In the genomic region with DNA sequence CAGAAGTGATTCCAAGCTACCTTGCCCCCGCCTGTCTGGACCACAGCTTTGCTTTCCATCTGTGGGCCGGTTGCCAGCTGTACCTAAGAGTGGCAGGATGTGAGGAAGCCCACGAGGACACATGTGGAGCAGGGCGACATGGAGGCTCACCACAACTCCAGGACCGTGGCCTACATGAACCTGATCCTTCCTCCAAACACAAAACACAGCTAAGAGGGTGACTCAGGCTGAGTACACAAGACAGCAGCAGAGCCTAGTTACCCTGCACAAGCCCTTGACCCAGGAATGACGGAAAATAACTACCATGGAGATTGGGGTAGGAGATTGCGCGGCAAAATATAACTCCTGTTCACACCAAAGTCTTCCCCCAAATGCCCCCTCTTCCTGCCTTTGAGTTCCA, we compare ENCODE assay signal across 26 mouse cellular contexts. TPM values are rescaled to one million over a fixed set of nuclear protein-coding genes. Genes with fewer than 3 reads are reported as not detected.
DNase-seq lines count a peak whose midpoint lies in the region; ATAC-seq and TF ChIP-seq lines count a peak whose summit lies in the region.
"Had no signal": no experiment of that assay in that cellular context is flagged by ENCODE, and none has a peak within 500 bp of the region (broad histone marks: within the 10 kb centered on the region; RNA-seq: fewer than 3 reads in every experiment).

No protein-coding gene starts in this region.

- H3K9me3 ChIP-seq in heart, embryonic 12.5 days (replicated peaks), result no peaks in the 10 kb centered on the region
- no peaks in the 10 kb centered on the region for H3K9me3 ChIP-seq in lung, postnatal 0 days (ENCODE audit: low read length)
- H3K9me3 ChIP-seq in liver, embryonic 15.5 days (replicated peaks), result no peaks in the 10 kb centered on the region
- H3K9me3 ChIP-seq: forebrain, embryonic 13.5 days; hindbrain, embryonic 15.5 days; intestine, embryonic 15.5 days had no signal

- TF ChIP-seq POLR2A in heart, adult 2 months (IDR thresholded peaks at IDR 0.05; ENCODE audit: insufficient read depth, low read depth, low read length), result no peak
- TF ChIP-seq POLR2A in lung, adult 2 months (IDR thresholded peaks at IDR 0.05; ENCODE audit: borderline replicate concordance, extremely low read depth, low read depth, low read length), result no peak

- no peak for TF ChIP-seq CTCF in heart, adult 2 months (IDR thresholded peaks at IDR 0.05)
- TF ChIP-seq CTCF in lung, postnatal 0 days (IDR thresholded peaks at IDR 0.05), result no peak
- TF ChIP-seq CTCF in lung, adult 2 months (IDR thresholded peaks at IDR 0.05; ENCODE audit: insufficient read depth, low read length), result no peak

- no peak for DNase-seq in heart, adult 2 months
- peak; percentile 72 for DNase-seq in lung, postnatal 0 days (ENCODE audit: low spot score)
- no peak for DNase-seq in lung, adult 2 months
- DNase-seq in kidney, adult 18-20 months, result no peak
- no peak for DNase-seq in ovary, adult 18-20 months (ENCODE audit: low spot score)
- DNase-seq: adrenal gland, postnatal 14 days; cerebellum, adult 11-12 months; cerebellum, postnatal 14 days; gastrocnemius, postnatal 25 days; heart, postnatal 14 days; kidney, postnatal 36 days; layer of hippocampus, adult 9-11 months; left cerebral cortex, postnatal 4 days; lung, embryonic 14.5 days; midbrain, embryonic 14.5 days; right cerebral cortex, postnatal 14 days; spleen, adult 18-20 months had no signal

- H3K4me2 ChIP-seq in heart, embryonic 12.5 days, result no peak overlapping the region
- no peak overlapping the region for H3K4me2 ChIP-seq in lung, postnatal 0 days (replicated peaks; ENCODE audit: low read depth, low read length)
- peak overlapping the region; percentile 63 for H3K4me2 ChIP-seq in liver, embryonic 15.5 days
- H3K4me2 ChIP-seq: forebrain, embryonic 13.5 days; hindbrain, embryonic 15.5 days; intestine, embryonic 15.5 days; lung, embryonic 14.5 days had no signal

- WGBS in heart, embryonic 12.5 days, result 88% methylated on average over 8 of the region's 8 CpGs
- WGBS in heart, adult 2 months, result 70% methylated on average over 8 of the region's 8 CpGs
- 68% methylated on average over 8 of the region's 8 CpGs for WGBS in lung, postnatal 0 days
- 59% methylated on average over 8 of the region's 8 CpGs for WGBS in lung, adult 2 months
- 66% methylated on average over 8 of the region's 8 CpGs for WGBS in liver, embryonic 15.5 days (ENCODE audit: insufficient replicate concordance)

- intact Hi-C loops in heart, adult 2 months (cut with DNase I), result loop anchor here (5.0 kb wide), 1 partner anchor 40 kb away; no protein-coding TSS in a partner anchor

- peaks cover 57% of the 10 kb centered on the region for H3K4me1 ChIP-seq in heart, embryonic 12.5 days (replicated peaks)
- H3K4me1 ChIP-seq in heart, adult 2 months (ENCODE audit: control insufficient read depth, insufficient read depth, low read length), result peaks cover 3% of the 10 kb centered on the region; the same call in 1 of the 2 replicates
- H3K4me1 ChIP-seq in lung, postnatal 0 days (ENCODE audit: insufficient read depth, low read depth, low read length), result 0 out of 2 replicates have a peak, but pooled peaks cover 5% of the 10 kb centered on the region
- no peaks in the 10 kb centered on the region for H3K4me1 ChIP-seq in lung, adult 2 months (ENCODE audit: control insufficient read depth, insufficient read depth, low read length)
- peaks cover 91% of the 10 kb centered on the region for H3K4me1 ChIP-seq in liver, embryonic 15.5 days (replicated peaks)
- H3K4me1 ChIP-seq: hindbrain, embryonic 15.5 days; intestine, embryonic 15.5 days had no signal

- no peak for ATAC-seq in heart, embryonic 12.5 days (ENCODE audit: insufficient number of reproducible peaks, low FRiP score)
- peak; percentile 74 for ATAC-seq in lung, postnatal 0 days
- peak; percentile 3; the same call in 1 of the 2 replicates for ATAC-seq in granulocyte monocyte progenitor cell, adult 5-6 weeks (replicated peaks; ENCODE audit: poor library complexity, severe bottlenecking)
- no peak for ATAC-seq in liver, embryonic 15.5 days (ENCODE audit: insufficient read depth)
- ATAC-seq: activated CD4-positive, CD25-positive, alpha-beta regulatory T cell, adult 4 months; forebrain, embryonic 13.5 days; intestine, embryonic 15.5 days had no signal

- TF ChIP-seq EP300 in heart, adult 2 months (IDR thresholded peaks at IDR 0.05; ENCODE audit: insufficient read depth, low read depth, low read length), result no peak
- no peak for TF ChIP-seq EP300 in lung, postnatal 0 days (IDR thresholded peaks at IDR 0.05)

- H3K27ac ChIP-seq in heart, embryonic 12.5 days (ENCODE audit: poor library complexity, severe bottlenecking), result peak overlapping the region; percentile 83; the same call in 1 of the 2 replicates
- no peak overlapping the region for H3K27ac ChIP-seq in heart, adult 2 months
- H3K27ac ChIP-seq in lung, postnatal 0 days (ENCODE audit: low read length), result no peak overlapping the region
- peak overlapping the region; percentile 92 for H3K27ac ChIP-seq in liver, embryonic 15.5 days (replicated peaks)
- H3K27ac ChIP-seq: forebrain, embryonic 13.5 days; hindbrain, embryonic 15.5 days; intestine, embryonic 15.5 days; left cerebral cortex, adult 2 months had no signal

- H3K79me2 ChIP-seq in heart, adult 2 months (replicated peaks; ENCODE audit: control insufficient read depth, insufficient read depth, low read length), result no peaks in the 10 kb centered on the region

- H3K9ac ChIP-seq in heart, embryonic 12.5 days, result no peak overlapping the region
- no peak overlapping the region for H3K9ac ChIP-seq in heart, adult 2 months (ENCODE audit: low read depth, low read length)
- H3K9ac ChIP-seq in lung, postnatal 0 days (replicated peaks; ENCODE audit: low read depth), result no peak overlapping the region
- peak overlapping the region; percentile 39 for H3K9ac ChIP-seq in liver, embryonic 15.5 days
- H3K9ac ChIP-seq: forebrain, embryonic 13.5 days; hindbrain, embryonic 15.5 days; intestine, embryonic 15.5 days; lung, embryonic 14.5 days had no signal

- no peak overlapping the region for H3K4me3 ChIP-seq in heart, embryonic 12.5 days
- no peak overlapping the region for H3K4me3 ChIP-seq in heart, adult 2 months
- H3K4me3 ChIP-seq in lung, postnatal 0 days (ENCODE audit: low read depth, low read length), result no peak overlapping the region
- H3K4me3 ChIP-seq in lung, adult 2 months (replicated peaks; ENCODE audit: extremely low read depth, low read depth, low read length), result no peak overlapping the region
- peak overlapping the region; percentile 47 for H3K4me3 ChIP-seq in liver, embryonic 15.5 days (replicated peaks)
- H3K4me3 ChIP-seq: forebrain, embryonic 13.5 days; hindbrain, embryonic 15.5 days; intestine, embryonic 15.5 days; left cerebral cortex, adult 2 months; myocyte had no signal

- peaks cover 2% of the 10 kb centered on the region for H3K36me3 ChIP-seq in heart, embryonic 12.5 days
- no peaks in the 10 kb centered on the region for H3K36me3 ChIP-seq in heart, adult 2 months (ENCODE audit: control insufficient read depth, insufficient read depth, low read length)
- no peaks in the 10 kb centered on the region for H3K36me3 ChIP-seq in lung, postnatal 0 days (ENCODE audit: insufficient read depth, low read length)
- H3K36me3 ChIP-seq in liver, embryonic 15.5 days (replicated peaks), result peaks cover 4% of the 10 kb centered on the region
- H3K36me3 ChIP-seq: hindbrain, embryonic 15.5 days; intestine, embryonic 15.5 days had no signal

- H3K27me3 ChIP-seq in heart, embryonic 12.5 days (replicated peaks), result no peaks in the 10 kb centered on the region
- H3K27me3 ChIP-seq in heart, adult 2 months (ENCODE audit: control insufficient read depth, insufficient read depth, low read length), result no peaks in the 10 kb centered on the region
- H3K27me3 ChIP-seq in lung, postnatal 0 days (replicated peaks; ENCODE audit: insufficient read depth, low read length), result no peaks in the 10 kb centered on the region
- no peaks in the 10 kb centered on the region for H3K27me3 ChIP-seq in liver, embryonic 15.5 days
- H3K27me3 ChIP-seq: forebrain, embryonic 13.5 days; hindbrain, embryonic 15.5 days; intestine, embryonic 15.5 days had no signal

RNA-seq across cellular contexts. Expression of a gene that starts 44.4 kb away (rescaled TPM):
- polyA plus RNA-seq in heart, embryonic 12.5 days (2016; fragmentation: Nextera tagmentation; extraction: Ambion mirVana), result 97.0 and 99.7 TPM in 2 replicates
- total RNA-seq in heart, adult 2 months (2021), result 10 to 100 TPM; 43.3 to 43.5 TPM
- 37.2 and 39.3 TPM in 2 replicates for polyA plus RNA-seq in heart, adult 2 months (2012; rRNA removed)
- 4.3 and 5.0 TPM in 2 replicates for polyA plus RNA-seq in lung, postnatal 0 days (2015; fragmentation: Nextera tagmentation; extraction: Ambion mirVana)
- 17.3 and 18.7 TPM in 2 replicates for polyA plus RNA-seq in lung, adult 2 months (2012; rRNA removed)
- total RNA-seq in granulocyte monocyte progenitor cell, adult 5-6 weeks (2014; fragmentation: Nextera tagmentation), result 14.3 and 19.0 TPM in 2 replicates
- 25.0 and 25.8 TPM in 2 replicates for total RNA-seq in granulocyte monocyte progenitor cell, adult 5-6 weeks (2017)
- 23.9 and 29.7 TPM in 2 replicates for polyA plus RNA-seq in liver, embryonic 15.5 days (2015; fragmentation: Nextera tagmentation; extraction: Ambion mirVana)

Comparison
In these comparisons a context has a peak if more than half of its experiments do, and no peak if none do; other contexts are left out.
1. H3K27ac ChIP-seq: peak in heart, embryonic 12.5 days (single experiment) and liver, embryonic 15.5 days (single experiment); none in heart, adult 2 months (single experiment) and lung, postnatal 0 days (single experiment).
2. ATAC-seq: peak in lung, postnatal 0 days (single experiment) and granulocyte monocyte progenitor cell, adult 5-6 weeks (single experiment); none in heart, embryonic 12.5 days (single experiment) and liver, embryonic 15.5 days (single experiment).